Mouse (Mus musculus): ENCODE measurements around the gene Ess2.
"Not testable (repeated sequence)": the region's sequence is repeated elsewhere in the genome, so short reads cannot be mapped to it uniquely, and the experiment has no call there.

Gene Ess2

GRCm38 (mm10) chr16:17911052-17911595, at the start of gene Ess2:
TSS of gene Ess2 (minus strand) at chr16:17911348.
- peak; percentile 97 for DNase-seq (ENCODE audit: low read depth, low spot score)

GRCm38 (mm10) chr16:17956052-17956638, 45.0 kb upstream of the Ess2 start:
- not testable (repeated sequence) for DNase-seq (ENCODE audit: low read depth, low spot score)

GRCm38 (mm10) chr16:17951618-17952017, 40.5 kb upstream of the Ess2 start:
- no peak for DNase-seq (ENCODE audit: low read depth, low spot score)

- DNase-seq (ENCODE audit: low read depth, low spot score), result no peak
These were observed 38.9 kb upstream of the Ess2 start for GRCm38 (mm10) chr16:17950068-17950467.

- DNase-seq (ENCODE audit: low read depth, low spot score), result no peak
These were observed 38.3 kb upstream of the Ess2 start for GRCm38 (mm10) chr16:17949421-17949877.

GRCm38 (mm10) chr16:17945081-17945831, 34.1 kb upstream of the Ess2 start:
- no peak for DNase-seq (ENCODE audit: low read depth, low spot score)

- DNase-seq (ENCODE audit: low read depth, low spot score), result no peak
These were observed 32.3 kb upstream of the Ess2 start for GRCm38 (mm10) chr16:17943466-17943865.

- no peak for DNase-seq (ENCODE audit: low read depth, low spot score)
These were observed 28.2 kb upstream of the Ess2 start for GRCm38 (mm10) chr16:17939255-17939751.

- DNase-seq (ENCODE audit: low read depth, low spot score), result peak; percentile 67
These were observed 27.7 kb upstream of the Ess2 start for GRCm38 (mm10) chr16:17938821-17939220.

- DNase-seq (ENCODE audit: low read depth, low spot score), result no peak
These were observed 27.0 kb upstream of the Ess2 start for GRCm38 (mm10) chr16:17938187-17938586.

GRCm38 (mm10) chr16:17936776-17937175, 25.6 kb upstream of the Ess2 start:
- no peak for DNase-seq (ENCODE audit: low read depth, low spot score)

- DNase-seq (ENCODE audit: low read depth, low spot score), result no peak
These were observed 23.3 kb upstream of the Ess2 start for GRCm38 (mm10) chr16:17934445-17934910.

GRCm38 (mm10) chr16:17933594-17934444, 22.7 kb upstream of the Ess2 start:
- DNase-seq (ENCODE audit: low read depth, low spot score), result no peak

- DNase-seq (ENCODE audit: low read depth, low spot score), result no peak
These were observed 20.8 kb upstream of the Ess2 start for GRCm38 (mm10) chr16:17931906-17932460.

GRCm38 (mm10) chr16:17929631-17930030, 18.5 kb upstream of the Ess2 start:
- DNase-seq (ENCODE audit: low read depth, low spot score), result no peak

- no peak for DNase-seq (ENCODE audit: low read depth, low spot score)
These were observed 18.1 kb upstream of the Ess2 start for GRCm38 (mm10) chr16:17929211-17929610.

GRCm38 (mm10) chr16:17928627-17929104, 17.5 kb upstream of the Ess2 start:
- peak; percentile 79 for DNase-seq (ENCODE audit: low read depth, low spot score)

- peak; percentile 65 for DNase-seq (ENCODE audit: low read depth, low spot score)
These were observed 17.0 kb upstream of the Ess2 start, which contains the start of gene Slc25a1 for GRCm38 (mm10) chr16:17928087-17928580. TSS of gene Slc25a1 (minus strand) at chr16:17928219.

- no peak for DNase-seq (ENCODE audit: low read depth, low spot score)
These were observed 16.4 kb upstream of the Ess2 start for GRCm38 (mm10) chr16:17927351-17928082.

GRCm38 (mm10) chr16:17922163-17922538, 11.0 kb upstream of the Ess2 start:
- DNase-seq (ENCODE audit: low read depth, low spot score), result no peak

Measured in forelimb bud, embryonic 11.5 days (tissue).